Mouse (Mus musculus): ENCODE results near the gene Cachd1.

The Cachd1 gene

DNA sequence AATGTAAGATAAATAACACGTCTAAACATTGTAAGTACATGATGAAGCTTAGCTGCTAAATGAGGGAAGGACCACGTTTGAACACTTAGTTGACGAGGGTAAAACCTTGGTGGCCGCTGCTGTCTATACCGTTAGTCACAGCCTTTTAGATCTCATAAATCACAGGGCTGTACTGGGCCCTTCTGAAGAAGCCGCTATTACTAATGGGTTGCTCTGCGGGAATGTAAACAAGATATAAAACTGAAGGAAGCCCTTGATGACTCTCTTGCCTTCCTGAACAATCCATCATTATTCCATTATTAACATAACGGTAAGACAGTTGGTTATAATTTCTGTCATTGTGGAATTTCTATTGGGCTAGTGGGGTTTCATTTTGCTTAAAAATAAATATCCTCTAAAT, 102.9 kb downstream of the Cachd1 start:
- DNase-seq = no peak

DNA sequence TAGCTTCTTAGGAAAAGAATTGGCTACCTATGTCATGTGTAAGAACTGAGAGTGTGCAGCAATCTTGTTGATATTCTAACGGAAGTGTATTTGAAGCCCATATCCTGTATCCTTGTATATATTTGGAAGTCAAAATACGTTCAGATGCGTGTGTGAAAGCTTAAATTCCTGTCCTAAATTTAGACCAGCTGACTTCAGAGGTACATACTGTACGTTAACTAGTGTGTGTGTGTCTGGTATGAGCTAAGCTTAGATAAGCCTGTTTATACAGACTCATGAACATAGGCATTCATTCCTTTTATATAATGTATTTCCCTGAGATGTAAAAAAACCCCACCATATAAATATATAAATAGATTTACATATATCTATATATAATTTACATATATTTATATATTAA, 103.6 kb downstream of the Cachd1 start:
- DNase-seq = no peak

DNA sequence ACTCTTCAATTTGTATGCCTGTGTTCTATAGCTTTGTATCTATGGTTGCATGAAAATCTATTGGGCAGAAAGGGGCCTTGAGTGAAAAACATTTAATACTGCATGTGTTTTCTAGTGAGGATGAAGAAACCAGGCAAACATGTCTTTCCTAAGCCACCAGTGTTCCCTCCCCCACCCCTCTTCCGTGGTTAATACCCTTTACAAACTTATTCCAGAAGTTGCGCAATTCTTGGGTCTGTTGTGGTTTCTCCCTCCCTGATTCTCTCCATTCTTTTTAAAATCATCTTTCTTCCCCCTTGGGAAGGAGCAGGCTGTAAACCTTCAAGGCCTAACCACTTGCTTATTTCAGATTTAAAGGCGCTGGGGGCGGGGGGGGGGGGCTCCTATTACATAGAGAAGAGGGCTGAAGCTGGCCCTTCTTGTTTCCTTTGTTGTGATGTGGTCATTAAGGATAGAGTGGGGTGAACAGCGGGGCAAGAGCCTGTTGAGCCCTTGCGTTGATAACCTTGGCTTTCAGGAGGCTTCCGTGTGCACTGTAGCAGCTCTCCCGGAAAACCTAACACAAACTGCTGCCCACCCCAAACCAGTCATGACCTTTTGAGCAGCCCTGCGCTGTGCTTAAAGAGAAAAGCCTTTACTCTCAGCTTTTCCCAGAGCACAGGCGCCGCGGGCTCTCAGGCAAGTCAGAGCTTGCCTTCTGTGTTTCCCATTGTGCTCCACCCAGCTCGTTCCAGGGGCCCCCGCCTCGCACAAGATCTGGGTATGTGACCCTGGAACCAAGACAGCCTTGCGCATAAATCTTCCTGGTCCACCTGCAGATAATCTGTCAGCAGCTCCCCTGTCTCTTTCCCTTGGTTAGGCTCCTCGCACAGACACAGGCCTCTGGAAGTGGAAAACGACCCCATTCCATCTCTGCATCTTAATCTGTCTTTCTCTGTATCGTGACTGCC, 109.6 kb downstream of the Cachd1 start:
- DNase-seq = no peak

DNA sequence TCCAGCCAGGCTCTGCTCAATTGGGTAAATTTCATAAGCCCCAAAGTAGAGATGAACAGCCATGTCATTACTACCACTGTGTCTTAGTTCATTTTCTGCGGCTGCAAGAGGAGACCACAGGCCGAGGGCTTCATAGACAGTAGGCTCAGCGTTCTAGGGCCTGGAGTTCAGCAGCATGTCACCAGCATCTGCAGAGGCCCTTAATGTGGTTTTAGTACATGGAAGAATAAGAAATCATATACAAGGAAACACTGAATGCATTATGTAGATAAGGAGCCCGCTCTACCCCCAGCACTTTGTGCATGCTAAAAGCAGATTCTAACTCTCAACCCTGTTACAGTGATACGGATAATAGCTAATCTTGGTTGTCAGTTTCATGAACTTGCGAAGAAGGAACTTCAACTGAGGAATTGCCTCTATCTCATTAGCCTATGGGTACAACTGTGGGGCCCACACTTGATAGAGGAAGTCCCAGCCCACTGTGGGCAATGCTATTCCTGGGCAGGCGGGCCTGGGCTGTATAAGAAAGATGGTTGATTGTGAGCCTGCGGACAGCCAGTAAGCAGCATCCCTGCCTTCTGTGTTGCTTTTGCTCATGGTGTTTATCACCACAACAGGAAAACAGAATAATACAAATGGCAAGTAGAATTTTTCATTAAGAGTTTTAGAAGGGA, 110.4 kb downstream of the Cachd1 start:
- DNase-seq = no peak

DNA sequence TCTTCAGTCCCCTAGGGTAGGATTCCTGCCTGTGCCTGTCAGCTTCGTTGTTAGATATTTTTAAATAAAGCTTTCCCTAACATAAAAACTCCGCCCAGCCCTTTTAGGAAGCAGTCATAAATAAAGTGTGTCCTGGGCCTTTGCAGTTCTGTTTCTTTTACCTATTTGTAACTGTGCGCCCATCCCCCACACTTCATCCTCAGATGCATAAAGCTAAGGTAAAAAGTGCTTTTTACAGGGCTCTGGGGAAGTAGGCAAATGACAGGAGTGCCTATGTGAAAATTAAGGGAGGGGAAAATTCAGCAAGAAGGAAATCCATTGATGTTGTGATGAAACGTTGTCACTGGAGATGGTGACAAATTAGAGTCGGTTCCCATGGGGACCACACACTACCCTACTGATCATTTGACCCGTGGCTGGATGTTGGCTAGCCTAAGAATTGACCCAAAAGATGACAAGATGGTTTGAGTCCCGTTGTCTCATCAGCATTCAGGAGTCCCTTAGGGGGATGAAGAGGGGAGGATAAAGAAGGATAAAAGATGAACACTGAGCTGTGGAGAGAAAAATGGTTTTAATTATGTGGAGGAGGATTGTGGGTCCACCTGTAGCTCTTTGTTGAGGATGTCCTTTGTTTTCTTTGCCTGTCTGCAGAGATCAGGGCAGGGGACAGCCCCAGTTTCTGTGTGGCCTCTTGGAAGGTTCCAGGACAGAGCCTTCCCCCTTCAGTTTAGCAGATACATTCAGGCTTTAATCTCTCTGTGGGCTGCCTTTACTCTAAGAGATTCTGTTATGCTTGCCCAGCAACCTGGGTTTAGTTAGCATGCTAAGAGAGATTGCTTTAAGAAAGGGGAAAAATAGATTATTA, 113.9 kb downstream of the Cachd1 start:
- DNase-seq = no peak

DNA sequence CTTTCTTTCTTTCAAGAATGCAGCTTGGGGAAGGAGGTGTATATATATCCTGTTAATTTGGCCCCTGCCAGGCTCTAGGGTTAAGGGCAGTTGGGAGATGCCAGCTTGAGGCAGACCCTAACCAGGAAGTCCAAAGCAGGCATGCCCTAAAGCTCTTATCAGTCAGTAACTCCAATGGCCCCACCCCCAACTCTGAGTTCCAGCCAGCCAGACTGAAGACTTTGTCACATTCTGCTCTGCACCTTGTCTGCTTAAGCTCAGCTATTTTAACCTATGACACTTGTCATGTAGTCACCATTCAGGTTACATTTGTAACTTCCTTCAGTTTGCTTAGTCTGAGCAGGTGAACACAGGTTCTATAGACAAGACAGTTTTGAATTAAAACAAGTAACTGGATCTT, 117.3 kb downstream of the Cachd1 start:
- DNase-seq = no peak

DNA sequence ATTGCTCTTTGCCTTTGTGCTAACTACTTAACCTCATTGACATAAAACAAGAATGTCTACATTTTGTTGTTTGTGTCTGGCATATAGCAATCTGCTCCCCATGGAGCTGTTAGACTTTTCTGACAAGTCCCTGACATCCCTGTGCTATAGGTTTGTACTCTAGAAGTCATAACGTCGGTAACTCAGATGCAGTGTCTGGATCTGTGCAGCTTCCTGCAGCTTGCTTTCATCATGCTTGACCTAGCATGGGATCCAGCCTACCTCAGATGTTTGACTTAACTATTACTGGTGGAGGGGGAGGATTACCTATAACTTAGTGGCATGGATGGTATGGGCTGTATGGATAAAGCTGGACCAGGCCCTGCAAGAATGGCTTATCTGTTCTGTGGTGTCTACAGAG, 117.7 kb downstream of the Cachd1 start:
- DNase-seq = no peak

DNA sequence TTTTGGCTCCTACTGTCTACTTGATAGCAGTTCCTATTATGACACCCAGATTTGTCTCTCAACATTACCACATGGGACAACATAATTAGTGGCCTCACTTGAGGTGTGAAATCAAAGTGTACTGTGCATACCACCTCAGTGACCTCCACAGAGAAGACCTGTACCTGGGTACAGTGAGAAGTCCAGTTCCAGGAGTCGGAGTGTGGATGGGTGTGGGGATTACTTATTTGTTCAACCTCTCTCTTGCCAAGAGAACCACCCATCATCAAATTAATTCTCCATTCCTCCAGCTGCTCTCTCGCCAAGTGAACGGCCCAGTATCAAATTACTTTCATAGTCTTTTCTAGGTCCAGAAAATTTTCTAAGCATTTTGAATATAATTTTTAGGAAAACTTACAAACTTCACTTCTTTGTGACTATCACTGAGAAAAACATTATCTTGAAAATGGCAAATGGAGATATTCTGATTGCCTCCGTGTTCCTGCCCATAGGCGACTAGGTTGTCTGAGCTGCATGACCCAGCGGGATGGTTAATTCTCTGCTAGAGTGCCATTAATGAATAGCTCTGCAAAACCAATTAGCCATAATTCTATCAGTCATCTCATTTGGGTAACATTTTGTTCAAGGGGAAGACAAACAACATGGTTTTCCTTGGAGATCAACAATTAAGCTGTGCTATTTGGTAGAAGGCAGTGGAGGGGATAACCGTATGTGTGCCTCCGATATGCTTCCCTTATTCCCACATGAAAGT, 120.0 kb downstream of the Cachd1 start:
- no peak for DNase-seq

DNA sequence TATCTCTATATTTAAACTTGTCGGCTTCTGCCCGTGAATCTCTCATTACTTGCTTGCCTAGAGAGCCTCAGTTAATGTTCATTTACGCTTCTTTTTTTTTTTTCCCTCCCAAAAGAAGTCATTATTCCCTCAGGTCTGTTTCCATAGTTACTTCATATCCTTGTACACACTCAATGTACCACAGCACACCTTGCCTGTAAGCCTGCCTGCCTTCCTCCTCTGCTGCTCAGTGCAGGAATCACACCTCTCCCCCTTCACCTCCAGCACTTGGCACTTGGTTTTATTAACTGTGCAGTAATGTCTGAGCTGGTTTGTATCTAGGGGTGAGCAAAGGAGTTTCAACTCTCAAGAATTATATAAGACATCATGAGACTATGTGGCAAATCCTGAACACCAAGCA, 121.5 kb downstream of the Cachd1 start:
- no peak for DNase-seq

DNA sequence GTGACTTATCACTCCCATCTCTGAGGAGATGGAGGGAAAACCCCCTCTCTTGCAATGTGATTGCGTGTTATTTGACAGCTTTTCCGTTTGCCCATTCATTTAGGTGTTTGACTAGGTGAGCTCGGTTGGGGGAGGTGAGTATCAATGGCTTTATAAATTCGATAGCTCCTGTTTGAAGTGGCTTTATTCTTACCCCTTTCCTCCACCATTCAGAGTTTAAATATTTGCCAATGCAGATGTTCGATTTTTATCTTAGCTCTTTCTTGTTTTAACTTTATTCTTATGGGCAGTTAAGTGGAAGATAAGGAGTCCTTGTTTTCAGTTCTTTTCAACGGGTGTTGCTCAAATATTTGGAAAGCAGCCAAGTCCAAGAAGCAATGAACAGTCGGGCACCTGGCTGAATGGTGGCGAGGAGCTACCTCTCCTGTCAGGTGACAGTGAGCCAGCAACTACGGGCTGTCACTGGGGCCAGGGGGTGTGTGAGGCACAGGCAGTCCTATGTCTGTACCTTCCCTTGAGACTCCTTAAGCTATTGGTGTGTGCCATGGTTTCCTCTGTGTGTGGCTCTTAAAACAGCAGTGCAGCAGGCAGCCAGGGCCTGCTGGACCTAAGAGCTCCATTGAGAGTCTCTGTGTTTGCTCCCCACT, 133.3 kb downstream of the Cachd1 start:
- peak; percentile 38 for DNase-seq

DNA sequence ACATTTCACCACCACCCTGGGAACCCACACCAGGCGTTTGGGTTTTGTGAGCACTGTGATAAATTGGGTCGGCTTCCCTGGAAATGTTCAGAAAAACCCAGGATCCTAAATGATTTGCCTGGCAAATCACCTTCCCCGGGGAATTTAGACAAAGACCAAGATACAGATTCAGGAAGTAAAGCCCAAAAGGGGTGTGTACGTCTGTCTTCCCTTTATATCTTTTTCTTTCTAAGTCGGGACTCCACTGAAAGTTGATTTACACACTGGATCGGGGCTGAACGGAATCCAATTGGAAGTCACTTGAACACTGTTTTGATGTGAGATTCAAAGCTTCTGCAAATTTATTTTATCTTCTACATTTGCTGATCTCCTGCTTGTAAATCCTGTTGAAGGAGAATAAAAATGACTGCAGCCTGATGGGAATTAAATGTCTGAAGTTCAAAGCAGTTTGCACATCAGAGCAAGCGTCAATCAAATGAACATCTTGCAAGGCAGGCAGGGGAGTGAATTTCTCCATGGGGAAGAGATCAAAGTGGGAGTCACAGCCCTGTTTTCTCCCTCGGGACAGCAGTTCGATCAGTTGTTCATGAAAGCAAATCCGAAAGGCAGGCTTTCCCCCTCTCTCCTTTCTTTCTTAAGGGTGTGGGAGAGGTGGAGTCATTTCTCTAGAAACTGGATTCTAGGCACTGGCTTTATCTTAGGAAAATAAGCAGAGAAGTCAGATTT, 134.3 kb downstream of the Cachd1 start:
- DNase-seq = no peak

DNA sequence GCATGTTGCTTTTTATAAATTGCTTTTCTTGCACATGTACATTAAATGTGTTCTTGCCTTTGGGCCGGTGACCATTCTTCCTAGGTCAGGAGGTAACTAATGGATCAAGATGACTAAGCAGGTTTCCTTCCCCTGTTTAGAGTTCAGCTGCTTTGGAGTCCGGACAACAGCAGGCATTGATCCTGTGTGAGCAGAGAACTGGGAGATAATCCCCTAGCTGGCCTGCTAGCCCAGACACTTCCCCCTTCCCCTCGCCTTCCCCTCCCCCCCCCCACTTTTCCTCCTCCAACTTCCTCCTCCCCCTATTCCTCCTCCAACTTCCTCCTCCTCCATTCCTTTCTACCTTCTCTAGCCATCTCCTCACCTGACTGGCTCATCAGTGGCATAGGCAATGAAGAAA, 135.2 kb downstream of the Cachd1 start:
- no peak for DNase-seq

DNA sequence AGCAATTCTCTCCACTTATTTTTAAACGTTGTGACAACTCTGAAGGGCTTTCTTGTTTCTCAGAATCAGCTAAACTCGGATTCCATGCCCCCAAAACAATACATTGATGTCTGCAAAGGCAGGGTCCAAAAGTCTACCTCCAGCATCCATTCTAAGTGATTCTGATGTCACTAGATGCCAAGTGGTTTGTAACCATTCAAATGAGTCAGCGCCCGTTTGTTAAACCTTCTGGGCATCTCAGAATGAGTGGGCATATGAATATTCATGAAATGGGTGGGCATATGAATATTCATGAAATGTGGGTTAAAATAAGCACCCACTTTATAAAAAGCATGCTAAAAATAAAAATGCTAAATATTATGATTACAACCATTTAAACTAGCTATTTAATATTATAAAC, 137.2 kb downstream of the Cachd1 start:
- DNase-seq = no peak

DNA sequence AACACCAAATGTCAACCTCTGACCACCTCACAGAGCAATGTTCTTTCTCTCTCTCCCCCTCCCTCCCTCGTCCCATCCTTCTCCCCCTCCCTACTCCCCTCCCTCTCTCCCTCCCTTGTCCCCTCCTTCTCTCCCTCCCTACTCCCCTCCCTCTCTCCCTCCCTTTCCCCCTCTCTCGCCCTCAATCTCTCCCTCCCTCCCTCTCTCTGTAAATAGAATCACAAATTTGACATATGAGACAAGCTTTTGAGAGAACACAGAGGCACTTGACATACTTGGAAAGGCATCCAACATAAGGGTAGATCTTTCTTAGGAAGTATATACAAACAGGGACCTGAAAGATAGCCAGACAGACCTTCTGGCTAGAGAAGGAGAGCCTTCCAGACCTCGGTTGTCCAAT, 138.1 kb downstream of the Cachd1 start:
- no peak for DNase-seq

DNA sequence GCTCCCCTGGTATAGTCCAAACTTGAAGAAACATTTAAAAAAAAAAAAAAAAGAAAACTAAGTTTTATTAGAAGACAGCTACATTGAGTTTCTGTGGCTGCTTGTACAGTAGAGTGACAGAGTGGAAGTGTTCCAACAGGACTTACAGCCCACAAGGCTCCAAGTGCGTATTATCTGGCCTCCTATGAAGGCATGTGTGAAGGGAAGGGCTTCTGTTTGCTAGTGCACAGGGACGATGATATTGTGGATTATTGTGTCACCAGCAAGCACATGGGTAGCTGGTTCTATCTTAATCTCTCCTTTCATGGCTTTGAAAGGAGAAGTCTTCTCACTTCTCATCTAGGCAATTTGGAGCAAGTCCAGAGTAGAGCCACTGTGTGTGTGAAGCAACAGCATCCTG, 138.6 kb downstream of the Cachd1 start:
- DNase-seq = no peak

DNA sequence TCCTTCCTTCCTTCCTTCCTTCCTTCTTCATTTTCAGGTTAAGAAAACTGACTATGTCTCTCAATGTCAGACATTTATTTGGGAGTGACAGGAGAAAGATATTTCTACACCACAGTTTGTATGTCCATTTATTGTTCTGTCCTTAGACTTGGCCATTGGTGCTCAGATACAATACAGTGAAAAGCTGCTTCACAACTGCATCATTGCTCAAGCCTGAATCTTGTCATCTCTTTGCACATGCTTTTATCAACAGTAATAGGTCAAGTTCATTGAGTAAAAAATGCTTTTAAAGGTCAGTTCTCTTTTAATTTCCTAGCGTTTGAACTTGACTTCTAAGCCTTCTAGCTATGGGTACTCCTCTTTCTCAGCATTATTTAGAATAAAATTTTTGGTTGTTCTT, 141.0 kb downstream of the Cachd1 start:
- no peak for DNase-seq

DNA sequence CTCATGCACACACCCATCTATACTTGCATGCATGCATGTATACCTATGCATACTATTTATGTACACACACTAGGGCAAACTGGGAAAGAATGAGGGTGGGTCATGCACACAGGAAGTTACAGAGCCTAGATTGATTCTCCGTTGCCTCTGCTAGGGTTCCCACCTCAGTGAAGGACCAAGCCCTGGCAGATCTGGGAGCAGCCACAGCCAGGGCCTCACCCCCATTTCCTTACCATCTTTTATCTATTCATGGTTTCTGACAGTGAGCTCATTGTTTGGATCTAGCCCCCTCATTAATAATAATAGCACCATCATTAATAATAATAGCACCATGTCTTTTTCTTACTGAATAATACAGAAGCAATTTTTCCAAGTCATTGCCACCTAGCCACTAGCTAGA, 143.9 kb downstream of the Cachd1 start:
- no peak for DNase-seq

DNA sequence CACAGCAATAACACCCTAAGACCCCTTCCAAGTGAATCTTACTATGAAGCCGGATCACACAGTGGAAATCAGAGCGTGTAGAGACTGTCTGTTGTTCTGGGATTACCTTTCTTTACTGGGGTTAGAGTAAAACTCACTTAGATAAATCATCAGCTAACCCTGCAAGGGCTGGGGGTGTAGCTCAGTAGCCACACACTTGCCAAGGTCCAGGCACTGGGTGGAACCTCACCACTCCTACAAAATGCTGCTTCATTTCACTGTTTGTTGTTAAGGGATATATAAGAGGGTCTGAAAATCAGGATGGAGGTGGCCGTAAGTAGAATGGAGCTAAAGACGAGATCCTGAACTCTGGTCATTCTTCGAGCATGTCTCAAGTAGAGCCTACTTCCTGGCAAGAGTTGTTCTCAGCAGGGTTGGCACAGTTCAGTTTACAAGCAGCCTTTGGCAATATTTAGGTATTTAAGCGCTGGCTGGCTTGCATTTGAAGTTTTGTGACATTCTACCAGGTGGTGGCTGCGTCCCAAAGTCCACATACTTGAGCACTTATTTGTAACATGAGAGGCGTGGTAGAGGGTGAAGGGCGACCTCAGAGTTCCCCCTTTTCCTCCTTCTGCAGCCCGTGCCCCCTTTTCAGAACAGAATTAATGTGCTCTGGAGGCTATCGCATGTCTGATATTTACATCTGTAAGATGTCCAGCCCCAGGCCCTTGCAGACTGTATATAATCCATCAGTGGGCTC, 146.5 kb downstream of the Cachd1 start:
- DNase-seq = peak; percentile 61

DNA sequence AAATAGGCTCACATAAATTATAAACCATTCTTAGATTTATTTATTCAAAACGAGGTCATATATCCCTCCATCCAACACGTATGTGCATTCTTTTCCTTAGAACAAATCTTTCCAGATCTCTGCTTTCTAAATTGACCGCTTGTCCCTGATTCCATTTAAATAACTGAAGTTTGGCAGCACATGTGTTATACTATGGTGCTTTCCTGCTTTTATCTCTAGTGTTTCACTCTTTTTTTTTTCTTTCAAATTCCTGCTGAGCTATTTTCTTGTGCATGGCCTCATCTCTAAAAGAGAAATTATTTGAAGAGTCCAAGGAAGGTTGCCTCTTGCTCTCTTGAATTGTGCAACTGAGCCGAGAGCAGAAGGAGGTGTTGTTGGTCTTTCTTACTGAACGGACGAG, 147.1 kb downstream of the Cachd1 start:
- no peak for DNase-seq

DNA sequence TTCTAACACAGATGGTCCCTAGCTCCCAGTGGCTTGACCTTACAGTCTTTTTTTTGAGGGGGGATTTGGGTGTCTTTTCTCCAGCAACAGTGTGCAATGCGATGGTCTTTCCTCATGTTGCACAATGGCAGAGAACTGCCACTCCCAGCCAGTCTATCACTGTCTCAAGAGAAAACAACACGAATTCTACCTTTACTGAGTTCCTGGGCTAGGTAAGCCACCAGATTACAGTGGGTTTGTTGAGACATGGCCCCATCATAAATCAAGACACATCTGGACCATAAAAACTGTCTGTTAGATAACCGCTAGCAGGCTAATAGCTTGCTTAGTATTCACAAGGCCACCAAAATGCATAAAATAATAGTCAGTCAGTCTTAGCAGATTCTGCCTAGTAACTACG, 147.8 kb downstream of the Cachd1 start:
- DNase-seq = no peak

DNA sequence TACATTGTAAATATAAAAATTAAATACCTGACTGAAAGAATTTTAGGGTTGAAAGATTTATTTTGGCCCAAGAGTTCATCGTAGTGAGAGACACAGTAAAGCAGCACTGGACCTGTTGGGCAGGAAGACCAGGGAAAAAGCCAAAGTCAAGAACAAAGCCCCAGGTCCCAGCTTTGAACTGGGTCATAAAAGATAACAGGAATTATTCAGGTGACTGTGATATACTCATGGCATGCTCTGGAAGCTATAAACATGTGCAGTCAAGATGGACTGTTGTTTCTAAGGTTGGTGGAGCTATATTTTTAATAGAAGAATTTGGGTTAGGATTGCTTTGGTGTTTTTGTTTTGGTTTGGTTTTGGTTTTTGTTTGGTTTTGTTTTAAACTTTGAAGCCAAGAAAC, 148.7 kb downstream of the Cachd1 start:
- DNase-seq = no peak

Measured in kidney, adult 18-20 months (tissue).